Mouse (Mus musculus) neutrophil, adult 59 days (primary cell): ENCODE measurements around the gene Ezr. TPM values are rescaled to one million over a fixed set of nuclear protein-coding genes. Genes with fewer than 3 reads are reported as not detected.

ENCODE experiments used
- total RNA-seq, 2 experiments: library from RNA; stranded (reverse); gene quantifications; 1 replicate in 1 of 2; 2 replicates in 1 of 2; pipeline ENCODE4 v1.2.4; 2023

Ezr gene
- total RNA-seq, result 100 to 1,000 TPM; 162 to 164 TPM

GRCm38 (mm10) chr17:6782611-6783005 is at the start of gene Ezr:
Ezr (minus strand) TSS chr17:6782784.

Other genes starting within 250 kb of the Ezr start
- gene Dynlt1c, start 181.1 kb downstream of the Ezr start, total RNA-seq, result 10 to 100 TPM; 18.5 to 31.7 TPM
- gene Dynlt1f, start 126.9 kb downstream of the Ezr start, total RNA-seq, result 100 to 1,000 TPM; 477 to 483 TPM
- gene Sytl3, start 123.7 kb downstream of the Ezr start, total RNA-seq, result 10 to 100 TPM in 1 of 2 experiments, 1 to 10 TPM in 1; 6.9 to 11.2 TPM
- 10 to 100 TPM; 14.2 to 15.1 TPM for gene Rsph3b, start 165.9 kb upstream of the Ezr start, total RNA-seq
- 10 to 100 TPM; 33.5 to 39.4 TPM for gene Tagap1, start 178.4 kb upstream of the Ezr start, total RNA-seq
- gene Rnaset2b, start 187.8 kb upstream of the Ezr start, total RNA-seq, result 100 to 1,000 TPM; 196 to 205 TPM
- not detected for gene Gm49721, start 196.1 kb upstream of the Ezr start, total RNA-seq
- gene Gm1604a, start 242.8 kb upstream of the Ezr start, total RNA-seq, result 1 to 10 TPM; 2.5 to 4.9 TPM